Mouse (Mus musculus) right cerebral cortex, adult 18-20 months (tissue): ENCODE results near the gene 1700067K01Rik.

ENCODE experiments used
- DNase-seq: peaks from one replicate; pipeline ENCODE4 v3.0.0; 2022; ENCODE audit warnings: mixed read lengths

1700067K01Rik gene

DNA sequence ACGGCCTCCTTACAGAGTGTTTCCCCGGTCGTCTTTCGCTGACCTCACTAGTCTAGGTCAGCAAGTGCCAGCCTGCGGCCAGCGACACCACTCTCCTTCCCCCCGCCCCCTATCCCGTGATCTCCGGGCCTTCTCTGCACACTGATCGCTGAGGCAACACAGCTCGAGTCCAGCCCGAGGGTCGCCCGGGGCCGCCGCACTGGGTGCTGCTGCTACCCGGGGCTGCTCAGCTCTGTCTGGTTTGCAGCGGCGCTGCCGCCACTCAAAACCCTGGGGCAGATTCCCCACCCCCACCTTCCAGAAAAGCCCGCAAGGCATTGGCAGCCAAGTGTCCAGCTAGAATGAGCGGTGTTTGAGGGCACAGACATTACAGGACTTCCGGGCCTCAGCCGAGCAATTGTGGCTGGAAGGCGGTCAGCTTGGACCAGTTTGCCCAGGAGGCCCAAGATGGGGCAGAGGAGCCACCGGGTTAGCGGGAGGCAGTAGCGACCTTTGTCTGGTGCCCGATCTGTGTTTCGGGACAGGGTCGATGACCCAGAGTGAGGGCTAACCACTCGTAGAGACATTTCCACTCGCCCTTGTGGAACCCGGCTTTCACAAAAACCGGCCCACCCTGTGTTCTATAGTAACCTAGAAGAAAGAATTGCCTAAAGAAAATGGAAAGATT lies 11.3 kb downstream of the 1700067K01Rik start:
- DNase-seq, result no peak

- DNase-seq, result no peak
These were observed 14.5 kb downstream of the 1700067K01Rik start for GRCm38 (mm10) chr8:84015833-84016232.

- DNase-seq, result no peak
These were observed 18.4 kb downstream of the 1700067K01Rik start for GRCm38 (mm10) chr8:84019738-84020137.

GRCm38 (mm10) chr8:84021096-84021495 lies 19.8 kb downstream of the 1700067K01Rik start, which contains the start of gene Palm3:
Gene Palm3 (plus strand): TSS chr8:84021471.
- no peak for DNase-seq

GRCm38 (mm10) chr8:84021569-84021968 lies 20.3 kb downstream of the 1700067K01Rik start:
- DNase-seq, result no peak

GRCm38 (mm10) chr8:84023085-84023484 lies 21.8 kb downstream of the 1700067K01Rik start:
- no peak for DNase-seq

GRCm38 (mm10) chr8:84023631-84024030 lies 22.3 kb downstream of the 1700067K01Rik start:
- no peak for DNase-seq

DNA sequence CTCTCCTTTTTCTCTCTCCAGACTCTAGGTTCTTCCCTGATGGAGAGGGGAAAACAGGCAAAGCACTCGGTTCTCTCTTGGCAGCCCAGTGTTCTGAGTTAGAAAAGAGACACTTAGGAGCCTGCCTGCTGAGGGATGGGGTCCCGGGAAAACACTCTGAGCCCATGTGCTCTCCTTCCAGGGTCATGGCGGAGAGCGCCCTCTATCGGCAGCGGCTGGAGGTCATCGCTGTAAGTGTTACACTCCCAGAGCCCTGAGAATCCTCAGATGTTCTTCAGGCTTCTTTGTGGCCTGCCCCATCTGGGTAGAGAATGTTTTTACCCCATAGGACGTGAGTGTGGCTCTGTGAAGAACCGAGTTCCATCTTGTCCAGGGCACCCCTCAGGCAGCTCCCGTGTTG lies 22.9 kb downstream of the 1700067K01Rik start:
- DNase-seq, result no peak

GRCm38 (mm10) chr8:84025863-84026262 lies 24.6 kb downstream of the 1700067K01Rik start:
- peak; percentile 30 for DNase-seq

DNA sequence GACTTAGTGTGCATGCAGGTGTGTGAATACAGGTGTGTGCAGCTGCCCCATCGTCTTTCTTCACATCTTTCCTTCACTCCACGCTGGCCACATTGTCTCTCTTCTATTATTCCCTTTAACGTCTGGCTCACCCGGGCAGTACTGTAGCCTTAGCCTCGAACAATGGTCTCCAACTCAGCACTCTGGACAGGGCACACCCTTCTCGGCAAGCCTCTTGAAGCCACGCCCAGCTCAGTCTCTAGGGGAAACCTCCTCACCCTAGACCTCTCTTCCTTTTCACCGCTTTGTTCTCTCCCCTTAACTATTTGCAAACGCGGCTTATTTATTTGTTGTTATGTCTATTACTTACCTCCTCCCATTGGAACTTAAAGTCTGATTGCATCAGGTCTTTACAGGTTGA lies 26.1 kb downstream of the 1700067K01Rik start:
- DNase-seq, result no peak

GRCm38 (mm10) chr8:84029272-84029671 lies 28.0 kb downstream of the 1700067K01Rik start:
- no peak for DNase-seq

DNA sequence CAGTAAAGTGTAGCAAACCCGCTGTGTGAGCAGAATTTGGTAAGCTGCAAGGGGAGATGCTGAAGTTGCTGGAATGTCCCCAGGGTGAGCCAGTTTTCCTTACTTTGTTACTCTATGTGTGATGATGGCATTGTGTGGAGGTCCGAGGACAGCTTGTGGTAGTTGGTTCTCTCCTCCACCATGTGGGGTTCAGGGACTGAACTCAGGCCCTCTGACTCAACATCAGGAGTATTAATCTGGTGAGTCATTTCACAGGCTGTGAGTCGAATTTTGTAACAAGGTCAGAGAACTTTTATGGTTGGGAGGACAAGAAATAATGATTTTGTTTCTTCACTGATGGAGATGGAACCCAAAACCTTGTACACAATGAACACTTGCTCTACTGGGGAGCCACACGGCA lies 31.5 kb downstream of the 1700067K01Rik start:
- DNase-seq, result no peak

DNA sequence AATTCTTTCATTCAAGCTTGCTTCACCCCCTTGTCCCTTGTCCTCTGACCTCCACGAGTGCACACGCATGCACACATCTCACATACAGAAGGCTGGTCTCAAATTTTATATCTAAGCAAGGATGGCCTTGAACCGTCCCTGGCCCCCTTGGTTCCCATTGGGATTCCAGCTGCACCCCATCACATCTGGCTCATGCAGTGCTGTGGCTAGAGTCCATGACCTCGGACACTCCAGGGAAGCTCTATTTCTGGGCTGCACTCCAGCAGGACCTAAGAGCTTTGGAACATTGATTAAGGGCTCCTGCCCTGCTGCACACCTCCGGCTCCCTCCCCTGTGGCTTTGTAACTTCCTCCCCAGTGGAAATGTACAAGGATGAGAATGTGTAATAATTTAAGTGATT lies 36.7 kb downstream of the 1700067K01Rik start:
- no peak for DNase-seq

DNA sequence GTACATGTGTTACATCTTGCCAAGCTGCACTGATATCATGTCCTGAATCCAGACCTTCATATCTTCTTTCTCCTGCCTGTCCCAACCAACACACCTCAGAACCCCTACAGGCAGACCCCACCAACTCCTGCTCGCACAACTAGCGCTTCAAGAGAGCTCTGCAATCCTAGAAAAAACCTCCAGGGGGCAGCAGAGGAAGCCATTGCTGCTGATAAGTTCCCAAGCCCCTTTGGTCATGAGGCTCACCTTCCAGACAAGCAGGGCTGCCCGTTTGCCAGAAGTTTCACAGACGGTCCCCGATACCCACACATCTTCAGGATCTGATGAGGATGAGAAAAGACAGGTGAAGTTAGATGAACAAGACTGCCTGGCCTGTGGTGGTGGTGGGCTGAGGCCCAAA lies 37.7 kb downstream of the 1700067K01Rik start:
- peak; percentile 32 for DNase-seq

DNA sequence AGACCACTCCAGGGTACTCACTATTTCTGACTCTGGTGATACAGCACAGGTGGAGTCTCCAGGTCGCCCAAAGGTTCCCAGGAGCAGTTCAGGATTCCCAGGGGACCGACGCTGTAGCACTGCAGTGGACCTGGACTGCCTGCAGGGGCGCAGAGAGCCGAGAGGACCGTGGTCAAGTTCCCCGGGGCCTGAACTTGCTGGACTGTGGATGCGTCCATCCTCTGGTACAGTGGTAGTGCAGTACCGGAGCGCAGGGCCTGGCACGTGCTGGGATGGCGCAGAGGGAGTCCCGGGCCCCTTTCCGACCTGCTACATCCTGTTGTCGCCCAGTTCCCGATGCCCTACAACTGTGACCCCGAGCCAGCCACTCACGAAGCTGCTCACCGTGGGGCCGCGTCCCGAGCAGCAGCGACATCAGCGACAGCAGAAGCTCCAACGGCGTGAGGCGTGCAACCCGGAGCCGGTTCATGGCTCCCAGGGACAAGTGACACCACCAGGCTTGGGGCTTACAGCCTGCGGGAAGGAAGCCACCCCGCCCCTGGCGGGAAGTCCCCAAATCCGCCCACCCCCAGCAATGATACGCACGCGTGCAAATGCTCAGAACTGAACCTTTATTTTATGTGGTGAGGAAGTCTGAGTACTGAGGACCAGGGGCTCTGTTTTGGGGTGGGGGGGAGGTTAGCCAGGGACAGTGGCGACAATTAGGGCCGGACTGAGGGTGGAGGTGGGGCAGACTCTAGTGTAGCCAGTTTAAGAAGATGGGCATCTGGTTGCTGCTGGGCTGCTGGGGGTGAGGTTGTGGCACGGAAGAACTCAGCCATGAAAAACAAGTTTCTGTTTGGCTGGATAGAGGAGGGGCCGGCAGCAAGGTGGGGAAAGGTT lies 41.0 kb downstream of the 1700067K01Rik start, which contains the start of gene Il27ra:
TSS of gene Il27ra (minus strand) at position 524 of the 882 bp plus-strand sequence.
- peak; percentile 13 for DNase-seq

DNA sequence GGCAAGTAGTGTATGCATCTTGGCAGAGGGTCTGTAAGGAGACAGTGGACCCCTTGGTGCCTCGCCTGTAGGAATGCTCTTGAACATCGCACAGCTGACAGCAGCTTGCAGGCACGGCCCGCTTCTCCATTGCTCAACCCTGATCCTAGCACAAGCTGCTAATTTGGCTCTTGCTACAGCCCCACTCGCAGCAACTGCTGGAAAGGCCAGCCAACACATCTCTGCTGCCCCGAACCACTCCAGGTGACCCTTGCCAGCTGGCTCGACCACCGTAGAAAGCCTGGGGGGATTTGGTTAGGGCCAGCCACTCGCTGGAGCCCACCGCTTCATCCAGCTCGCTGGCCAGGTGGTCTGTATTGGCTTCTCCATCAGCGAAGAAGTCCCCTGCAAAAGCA lies 41.6 kb downstream of the 1700067K01Rik start:
- no peak for DNase-seq

DNA sequence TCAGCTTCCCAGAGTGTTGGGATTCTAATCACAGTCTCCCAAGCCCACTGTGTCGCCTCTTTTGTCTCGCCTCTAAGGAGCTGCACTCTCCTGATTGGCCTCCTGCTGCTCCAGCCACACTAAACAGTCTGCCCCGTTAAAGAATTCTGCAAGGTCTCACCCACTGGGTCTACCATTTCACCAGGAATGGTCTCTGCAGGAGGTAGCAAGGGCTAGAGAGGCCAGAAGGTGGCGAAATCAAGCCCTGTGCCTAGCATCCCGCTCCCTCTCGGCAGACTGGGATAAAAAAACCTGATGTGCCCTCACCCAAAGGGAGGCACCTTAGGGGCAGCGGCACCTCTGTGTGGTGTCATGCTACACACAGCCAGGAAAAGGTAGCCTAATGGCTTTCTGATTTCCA lies 42.8 kb downstream of the 1700067K01Rik start:
- no peak for DNase-seq

DNA sequence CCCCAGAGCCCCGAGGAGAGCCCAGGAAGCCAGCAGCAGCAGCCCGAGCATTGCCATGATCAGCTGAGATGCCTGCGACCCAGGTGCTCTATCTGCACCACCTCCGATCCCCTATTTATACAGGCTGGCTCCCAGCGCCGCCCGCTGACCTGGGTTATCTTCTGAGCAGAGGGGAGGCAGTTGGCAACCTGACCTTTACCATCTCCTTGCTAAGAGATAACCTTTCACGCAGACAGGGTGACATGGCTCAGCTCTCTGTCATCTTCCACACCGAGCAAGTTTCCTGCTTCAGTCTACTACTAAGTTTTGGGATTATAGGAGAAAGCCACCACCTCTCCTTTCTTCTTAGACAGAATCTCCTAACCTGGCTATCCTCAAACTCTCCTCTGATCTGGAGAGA lies 43.6 kb downstream of the 1700067K01Rik start, which contains the start of gene Rln3:
TSS of gene Rln3 (minus strand) at position 101 of the 400 bp plus-strand sequence.
- no peak for DNase-seq

- no peak for DNase-seq
These were observed 45.2 kb downstream of the 1700067K01Rik start for GRCm38 (mm10) chr8:84046505-84046904.

GRCm38 (mm10) chr8:84048171-84048570 lies 46.9 kb downstream of the 1700067K01Rik start:
- DNase-seq, result no peak

DNA sequence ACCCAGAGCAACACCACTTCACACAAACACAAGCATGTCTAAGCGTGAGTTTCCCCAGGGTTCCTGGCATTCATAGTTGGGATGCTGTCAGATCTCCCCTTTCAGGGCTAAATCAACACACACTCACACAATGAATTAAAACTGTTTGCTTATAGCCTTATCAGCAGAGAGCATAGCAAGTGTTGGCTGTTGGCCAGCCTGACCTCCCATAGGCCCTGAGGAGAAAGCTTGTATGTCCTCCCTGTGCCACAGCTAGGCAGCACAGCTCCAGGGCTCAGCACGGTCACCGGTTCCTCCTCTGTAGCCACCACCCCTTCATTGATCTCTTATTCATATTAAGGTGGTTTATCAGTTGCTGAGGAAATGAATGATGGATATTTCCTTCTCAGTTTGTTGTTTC lies 51.4 kb downstream of the 1700067K01Rik start:
- DNase-seq, result no peak

- DNase-seq, result no peak
These were observed 51.9 kb downstream of the 1700067K01Rik start for GRCm38 (mm10) chr8:84053229-84053628.
